Comparison of ENCODE assay signal across 1 mouse cellular context in the genomic region with DNA sequence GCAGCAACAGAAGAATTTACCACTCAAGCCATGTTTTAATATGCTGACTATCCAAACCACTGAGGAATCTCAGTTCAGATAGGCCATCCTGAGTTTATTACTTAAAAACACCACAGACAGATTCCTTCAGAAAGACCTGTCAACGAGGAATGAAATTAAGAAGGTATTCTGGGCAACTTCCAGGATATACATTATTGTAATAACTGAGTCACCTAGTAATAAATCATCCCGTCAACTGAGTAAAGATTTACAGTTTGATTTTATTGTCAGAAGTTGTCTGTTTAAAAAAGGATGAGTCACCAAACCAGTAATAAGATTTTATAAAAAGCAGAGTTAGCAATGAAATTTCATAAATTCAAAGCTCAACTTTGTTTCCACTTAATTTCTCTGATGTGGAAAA.
A peak's percentile ranks its signal among the peaks of the same experiment; 100 is the strongest.
TF ChIP-seq lines count a peak whose summit lies in the region.

No protein-coding gene starts in this region.

TF ChIP-seq in MEL, 35 proteins besides CTCF, POLR2A, EP300 and RAD21:
- TF ChIP-seq ZNF384 (IDR thresholded peaks at IDR 0.05; ENCODE audit: low read depth, low read length) = no peak
- TF ChIP-seq TBP (IDR thresholded peaks at IDR 0.05; ENCODE audit: low read depth, low read length) = no peak
- TF ChIP-seq RCOR1 (IDR thresholded peaks at IDR 0.05; ENCODE audit: low read depth, low read length) = 0 out of 2 replicates have a peak, but pooled peaks have one; percentile 28
